Mouse (Mus musculus) left cerebral cortex, postnatal 10 days (tissue): Measurements from ENCODE around the gene Rack1. TPM values are rescaled to one million over a fixed set of nuclear protein-coding genes. Genes with fewer than 3 reads are reported as not detected.
"Not testable (repeated sequence)": the region's sequence is repeated elsewhere in the genome, so short reads cannot be mapped to it uniquely, and the experiment has no call there.

Source experiments
- DNase-seq, 2 experiments: peaks; one replicate each; pipeline ENCODE4 v3.0.0; 2021 to 2022; ENCODE audit warnings: low spot score in 2 of 2, mixed read lengths in 1 of 2; ENCODE audit errors: extremely low spot score in 1 of 2
- intact Hi-C: fragments of 180-260 bp; cut with DNase I; formaldehyde crosslinking; loops from one replicate; pipeline ENCODE4 v1.15.1; 2025
- total RNA-seq, 2 experiments: library from RNA; stranded (reverse); gene quantifications; 2 replicates each; pipeline ENCODE4 v1.2.3; 2021

The Rack1 gene
- total RNA-seq, 2 experiments from 2014 or later = 345 to 360 TPM

- DNase-seq = no peak
- intact Hi-C loops = loop anchor here (10.0 kb wide), 1 partner anchor 455 kb away; no protein-coding TSS in a partner anchor
Measured at GRCm38 (mm10) chr11:48809434-48809830, 9.3 kb downstream of the Rack1 start.

DNA sequence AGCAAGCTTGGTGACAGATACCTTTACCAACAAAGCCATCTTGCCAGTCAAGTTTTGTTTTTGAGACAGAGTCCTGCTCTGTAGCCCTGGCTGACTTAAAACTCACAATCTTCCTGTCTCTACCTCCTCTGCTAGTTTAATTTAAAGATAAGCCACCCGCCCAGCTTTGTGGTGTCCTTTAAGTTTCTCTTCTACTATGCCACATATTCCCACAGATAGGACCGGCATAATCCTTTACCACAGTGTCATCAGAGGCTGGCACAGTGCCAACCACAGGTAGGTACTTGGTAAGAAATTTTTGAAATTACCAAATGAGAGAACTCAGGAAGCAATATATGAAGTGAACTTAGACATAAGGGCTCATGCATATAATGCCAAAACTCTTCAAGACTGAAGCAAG lies 10.0 kb downstream of the Rack1 start:
- intact Hi-C loops = no loop called here
- DNase-seq = no peak

DNA sequence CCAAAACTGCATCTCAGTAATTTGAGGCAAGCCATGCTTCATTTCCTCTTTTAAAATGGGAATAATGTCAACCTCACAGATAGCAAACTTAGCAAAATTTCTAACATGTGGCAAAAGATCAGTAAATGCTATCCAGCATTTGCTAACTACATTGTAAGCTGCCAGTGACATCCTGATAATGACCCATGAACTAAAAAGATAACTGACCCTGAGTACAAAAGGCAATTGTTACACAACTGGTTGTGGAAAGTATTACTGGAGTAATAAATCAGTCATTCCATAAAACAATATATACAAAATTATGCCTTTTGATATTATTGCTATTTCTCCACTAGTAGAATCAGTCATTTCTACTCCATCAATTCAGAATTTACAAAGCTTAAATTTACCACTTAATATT lies 13.7 kb downstream of the Rack1 start:
- intact Hi-C loops = loop anchor here (2.0 kb wide), 1 partner anchor 13 kb away; the partner anchor contains the start of gene Rack1
- DNase-seq = no peak

DNA sequence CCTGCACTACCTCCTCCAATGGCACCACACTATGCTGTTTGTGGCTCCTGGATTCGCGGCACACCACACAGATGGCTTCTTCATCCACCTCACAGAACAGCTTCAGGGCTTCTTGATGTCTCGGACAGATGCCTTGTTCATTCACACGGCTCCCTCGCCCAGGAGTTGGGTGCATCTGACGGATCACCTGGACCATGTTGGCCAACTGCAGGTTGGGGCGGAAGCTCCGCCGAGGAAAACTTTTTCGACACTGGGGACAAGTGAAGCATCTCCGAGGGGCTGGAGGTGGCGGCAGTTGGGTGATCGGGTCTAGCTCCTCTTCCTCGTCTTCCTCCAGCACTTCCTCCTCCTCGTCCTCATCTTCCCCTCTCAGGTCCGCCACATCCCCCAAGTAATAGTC lies 15.7 kb downstream of the Rack1 start:
- DNase-seq = peak in 1 of 2 experiments; percentile 50
- intact Hi-C loops = loop anchor here (2.0 kb wide), 1 partner anchor 15 kb away; the partner anchor contains the start of gene Rack1

GRCm38 (mm10) chr11:48816281-48816781 lies 16.2 kb downstream of the Rack1 start:
- DNase-seq = peak in 1 of 2 experiments; percentile 81
- intact Hi-C loops = no loop called here

- intact Hi-C loops = no loop called here
- DNase-seq = peak; percentile 97 to 100
Measured at GRCm38 (mm10) chr11:48816800-48817665, 16.9 kb downstream of the Rack1 start, which contains the start of gene Trim41. Gene Trim41, minus strand, starts transcription at chr11:48817353.

DNA sequence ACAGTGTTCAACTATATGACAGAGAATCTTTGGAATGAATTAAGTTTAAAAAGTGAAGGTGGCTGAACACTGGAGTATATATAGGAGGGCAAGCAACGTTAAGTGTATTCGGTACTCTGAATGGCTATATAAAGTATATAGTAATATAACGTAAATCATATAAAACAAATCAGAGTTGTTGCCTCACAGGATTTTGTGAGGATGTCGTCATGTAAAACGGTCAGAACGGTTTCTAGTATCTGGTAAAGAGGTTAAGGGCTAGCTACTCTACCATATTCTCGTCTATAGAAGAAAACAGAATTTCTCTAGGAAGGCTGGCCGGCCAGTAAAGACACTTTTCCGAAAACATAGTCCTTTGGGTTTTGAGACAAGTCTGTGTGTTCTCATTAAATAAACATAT lies 17.7 kb downstream of the Rack1 start:
- intact Hi-C loops = loop anchor here (2.0 kb wide), 1 partner anchor 39 kb away; no protein-coding TSS in a partner anchor
- DNase-seq = no peak

DNA sequence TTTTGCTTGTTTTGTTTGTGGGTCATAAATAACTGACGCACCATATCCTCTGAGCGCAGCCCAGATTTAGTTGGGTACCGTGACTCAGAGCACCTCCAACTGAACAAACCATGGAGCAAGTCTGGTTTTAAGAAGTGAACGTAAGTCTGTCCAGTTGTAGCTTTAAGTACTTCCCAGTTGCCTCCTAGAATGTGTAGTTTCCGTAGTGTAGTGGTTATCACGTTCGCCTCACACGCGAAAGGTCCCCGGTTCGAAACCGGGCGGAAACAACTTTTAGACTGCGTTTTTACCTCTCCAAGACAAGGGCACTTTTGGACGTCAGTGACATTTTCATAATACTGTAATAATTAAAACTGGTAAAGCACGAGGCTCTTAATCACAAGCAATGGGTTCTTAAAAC lies 18.2 kb downstream of the Rack1 start:
- peak; percentile 74 to 82 for DNase-seq
- intact Hi-C loops = loop anchor here (2.0 kb wide), 1 partner anchor 38 kb away; no protein-coding TSS in a partner anchor

DNA sequence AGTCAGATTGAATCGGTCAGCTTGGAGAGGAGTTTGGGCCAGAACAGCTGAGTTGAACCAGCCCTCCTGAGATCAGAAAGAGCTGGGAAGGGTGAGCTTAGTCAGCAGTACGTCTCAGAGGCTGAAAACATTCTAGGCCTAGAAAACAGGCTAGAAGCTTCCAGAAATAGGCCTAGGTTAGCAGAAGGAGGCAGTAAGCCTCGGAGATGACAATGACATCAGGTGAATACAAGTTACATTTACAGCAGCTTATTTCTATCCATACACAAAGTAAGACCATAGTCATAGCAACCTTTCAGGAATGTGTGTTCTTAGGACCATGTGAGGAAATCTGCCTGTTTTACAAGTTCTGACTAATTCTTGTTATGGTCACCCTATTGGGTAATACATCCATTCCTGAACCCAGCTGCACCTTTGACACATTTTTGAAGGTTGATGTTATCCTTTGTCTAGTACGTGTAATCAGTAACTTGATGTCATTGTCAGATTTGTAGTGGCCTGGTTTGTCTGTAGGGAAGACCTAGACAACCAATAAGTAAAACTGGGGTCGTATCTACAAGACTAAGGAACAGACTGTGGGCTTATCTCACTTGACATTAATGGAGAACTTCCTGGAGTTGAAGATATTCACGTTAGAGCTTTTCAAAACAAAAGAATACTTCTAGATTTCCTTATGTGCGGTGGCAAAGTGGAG lies 19.6 kb downstream of the Rack1 start:
- no peak for DNase-seq
- intact Hi-C loops = loop anchor here (2.0 kb wide), 1 partner anchor 37 kb away; no protein-coding TSS in a partner anchor

- intact Hi-C loops = no loop called here
Measured at GRCm38 (mm10) chr11:48820308-48820674, 20.2 kb downstream of the Rack1 start.

DNA sequence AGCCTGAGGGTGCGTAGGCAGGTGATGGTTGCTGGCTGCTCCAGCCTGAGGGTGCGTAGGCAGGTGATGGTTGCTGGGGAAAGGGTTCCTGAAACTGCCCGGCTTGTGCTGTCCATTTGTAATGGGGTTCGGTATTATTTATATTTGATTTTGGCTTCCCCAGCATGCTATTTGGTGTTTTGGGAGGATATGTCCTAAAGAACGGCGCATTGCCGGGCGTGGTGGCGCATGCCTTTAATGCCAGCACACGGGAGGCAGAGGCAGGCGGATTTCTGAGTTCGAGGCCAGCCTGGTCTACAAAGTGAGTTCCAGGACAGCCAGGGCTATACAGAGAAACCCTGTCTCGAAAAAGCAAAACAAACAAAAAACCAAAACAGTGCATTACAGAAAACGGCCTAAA lies 21.2 kb downstream of the Rack1 start:
- DNase-seq, intact Hi-C loops: not testable (repeated sequence)

More at GRCm38 (mm10) chr11:48820308-48820674, 20.2 kb downstream of the Rack1 start:
- no peak for DNase-seq

- intact Hi-C loops = no loop called here
Measured at GRCm38 (mm10) chr11:48822768-48823512, 22.8 kb downstream of the Rack1 start.

DNA sequence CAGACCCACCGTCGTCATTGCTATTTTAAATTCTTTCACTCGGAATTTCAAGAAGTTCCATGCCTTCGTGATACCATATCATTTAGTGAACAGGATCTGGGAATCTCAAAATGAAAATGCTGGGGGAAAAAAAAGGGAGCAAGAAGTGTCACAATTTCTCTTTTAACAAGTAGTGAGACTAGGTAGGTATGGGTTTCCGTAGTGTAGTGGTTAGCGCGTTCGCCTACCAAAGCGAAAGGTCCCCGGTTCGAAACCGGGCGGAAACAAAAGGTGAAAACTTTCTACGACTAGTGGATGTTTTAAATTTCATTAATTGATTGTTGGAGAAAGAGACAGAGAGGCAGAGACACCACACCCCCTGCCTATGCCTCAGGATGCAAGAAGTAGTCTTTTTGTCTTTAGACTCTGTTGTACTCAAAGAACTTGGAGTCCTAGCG lies 23.4 kb downstream of the Rack1 start:
- intact Hi-C loops = no loop called here
- no peak for DNase-seq

More at GRCm38 (mm10) chr11:48822768-48823512, 22.8 kb downstream of the Rack1 start:
- no peak for DNase-seq

GRCm38 (mm10) chr11:48824311-48824830 lies 24.2 kb downstream of the Rack1 start:
- no peak for DNase-seq
- intact Hi-C loops = no loop called here

GRCm38 (mm10) chr11:48825979-48826751 lies 26.0 kb downstream of the Rack1 start, which contains the start of the genes Trim7 and Gm12184:
Gene Trim7, plus strand, starts transcription at chr11:48826140.
Gene Gm12184, minus strand, starts transcription at chr11:48826655.
- intact Hi-C loops, DNase-seq: not testable (repeated sequence)

DNA sequence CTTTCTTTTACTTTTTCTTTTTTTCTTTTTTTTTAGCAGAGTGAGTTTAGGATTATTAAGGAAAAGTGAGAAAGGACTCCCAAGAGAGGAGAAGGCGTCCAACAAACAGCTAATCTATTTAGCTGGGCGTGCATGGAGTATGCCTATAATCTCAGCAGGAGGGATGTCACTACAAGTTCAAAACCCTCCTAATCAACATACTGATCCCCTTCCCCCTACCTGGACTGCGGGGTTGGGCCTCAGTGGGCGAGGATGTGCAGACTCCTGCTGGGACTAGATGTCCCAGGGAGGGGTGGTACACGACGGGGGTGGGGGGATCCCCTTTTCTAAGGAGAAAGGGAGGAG lies 26.6 kb downstream of the Rack1 start:
- no peak for DNase-seq
- intact Hi-C loops = no loop called here

- intact Hi-C loops = no loop called here
- no peak for DNase-seq
Measured at GRCm38 (mm10) chr11:48827926-48828325, 27.8 kb downstream of the Rack1 start.

DNA sequence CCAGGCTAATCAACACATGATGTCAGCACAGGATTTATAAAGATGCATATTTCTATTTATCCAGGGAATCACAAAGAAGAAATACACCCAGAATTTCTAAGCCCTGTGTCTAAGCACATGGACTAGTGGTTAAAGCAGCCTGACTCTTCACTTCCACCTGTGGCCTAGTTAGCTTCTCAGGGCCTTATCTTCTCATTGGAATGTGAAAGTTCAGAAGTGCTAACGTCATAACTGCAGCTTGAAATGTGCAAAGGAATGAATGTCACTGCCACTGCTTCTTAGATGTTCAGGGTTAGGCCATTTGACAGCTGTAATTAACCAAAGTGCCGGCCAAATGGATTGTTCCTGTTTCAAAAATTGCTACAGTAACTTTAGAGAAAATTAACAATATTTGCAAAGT lies 30.1 kb downstream of the Rack1 start:
- DNase-seq = no peak
- intact Hi-C loops = no loop called here
